Mouse (Mus musculus): ENCODE measurements around the gene Vil1. TPM values are rescaled to one million over a fixed set of nuclear protein-coding genes. Genes with fewer than 3 reads are reported as not detected.
"Not testable (repeated sequence)": the region's sequence is repeated elsewhere in the genome, so short reads cannot be mapped to it uniquely, and the experiment has no call there.

The Vil1 gene
- polyA plus RNA-seq, 1 experiment from 2014 or later = 5.9 TPM

GRCm38 (mm10) chr1:74395290-74395689 is 13.9 kb upstream of the Vil1 start:
- no peak for ATAC-seq (ENCODE audit: insufficient number of reproducible peaks, insufficient read depth, low FRiP score, low read depth)
- Histone ChIP-seq H3K27ac (ENCODE audit: low read length) (no peak overlapping the region), H3K4me2 (replicated peaks; ENCODE audit: low read depth, low read length) (no peak overlapping the region), H3K27me3 (ENCODE audit: control insufficient read depth, insufficient read depth, low read length) (no peaks in the 10 kb centered on the region), H3K36me3 (ENCODE audit: control insufficient read depth, insufficient read depth, low read length) (peaks cover 21% of the 10 kb centered on the region), H3K4me1 (ENCODE audit: control insufficient read depth, insufficient read depth, low read length) (peaks cover 20% of the 10 kb centered on the region; the same call in 1 of the 2 replicates), H3K9me3 (ENCODE audit: control insufficient read depth, low read depth, low read length) (no peaks in the 10 kb centered on the region), H3K9ac (replicated peaks; ENCODE audit: low read depth, low read length) (no peak overlapping the region), H3K4me3 (ENCODE audit: low read depth, low read length) (no peak overlapping the region)
- WGBS = 85% methylated on average over 13 of the region's 13 CpGs

GRCm38 (mm10) chr1:74396456-74397222 is 12.5 kb upstream of the Vil1 start:
- not testable (repeated sequence) for H3K27me3 ChIP-seq (ENCODE audit: control insufficient read depth, insufficient read depth, low read length); H3K9me3 ChIP-seq (ENCODE audit: control insufficient read depth, low read depth, low read length); ATAC-seq (ENCODE audit: insufficient number of reproducible peaks, insufficient read depth, low FRiP score, low read depth); H3K9ac ChIP-seq (replicated peaks; ENCODE audit: low read depth, low read length)
- peak overlapping the region; percentile 85 for H3K27ac ChIP-seq (ENCODE audit: low read length)
- peaks cover 14% of the 10 kb centered on the region; the same call in 1 of the 2 replicates for H3K4me1 ChIP-seq (ENCODE audit: control insufficient read depth, insufficient read depth, low read length)
- H3K4me2 ChIP-seq (replicated peaks; ENCODE audit: low read depth, low read length) = peak overlapping the region; percentile 75; the same call in 1 of the 2 replicates
- peak overlapping the region; percentile 35 for H3K4me3 ChIP-seq (ENCODE audit: low read depth, low read length)
- WGBS = 5% methylated on average over 11 of the region's 12 CpGs
- peaks cover 21% of the 10 kb centered on the region for H3K36me3 ChIP-seq (ENCODE audit: control insufficient read depth, insufficient read depth, low read length)

- Histone ChIP-seq H3K4me1 (ENCODE audit: control insufficient read depth, insufficient read depth, low read length) (peaks cover 13% of the 10 kb centered on the region; the same call in 1 of the 2 replicates), H3K4me2 (replicated peaks; ENCODE audit: low read depth, low read length) (peak overlapping the region; percentile 75), H3K36me3 (ENCODE audit: control insufficient read depth, insufficient read depth, low read length) (peaks cover 21% of the 10 kb centered on the region), H3K4me3 (ENCODE audit: low read depth, low read length) (peak overlapping the region; percentile 35), H3K9ac (replicated peaks; ENCODE audit: low read depth, low read length) (peak overlapping the region; percentile 45; the same call in 1 of the 2 replicates), H3K9me3 (ENCODE audit: control insufficient read depth, low read depth, low read length) (no peaks in the 10 kb centered on the region), H3K27ac (ENCODE audit: low read length) (peak overlapping the region; percentile 89), H3K27me3 (ENCODE audit: control insufficient read depth, insufficient read depth, low read length) (no peaks in the 10 kb centered on the region)
- WGBS = under 1% methylated on average over 41 of the region's 41 CpGs
- peak; percentile 92 for ATAC-seq (ENCODE audit: insufficient number of reproducible peaks, insufficient read depth, low FRiP score, low read depth)
These were observed 11.8 kb upstream of the Vil1 start for GRCm38 (mm10) chr1:74397268-74397918.

- Histone ChIP-seq H3K4me3 (ENCODE audit: low read depth, low read length) (peak overlapping the region; percentile 35), H3K9ac (replicated peaks; ENCODE audit: low read depth, low read length) (0 out of 2 replicates have a peak overlapping the region, but pooled peaks have one; percentile 45), H3K27ac (ENCODE audit: low read length) (peak overlapping the region; percentile 89), H3K36me3 (ENCODE audit: control insufficient read depth, insufficient read depth, low read length) (peaks cover 21% of the 10 kb centered on the region), H3K4me1 (ENCODE audit: control insufficient read depth, insufficient read depth, low read length) (peaks cover 7% of the 10 kb centered on the region; the same call in 1 of the 2 replicates), H3K9me3 (ENCODE audit: control insufficient read depth, low read depth, low read length) (no peaks in the 10 kb centered on the region), H3K4me2 (replicated peaks; ENCODE audit: low read depth, low read length) (peak overlapping the region; percentile 75), H3K27me3 (ENCODE audit: control insufficient read depth, insufficient read depth, low read length) (no peaks in the 10 kb centered on the region)
- WGBS = 4% methylated on average over 11 of the region's 11 CpGs
- ATAC-seq (ENCODE audit: insufficient number of reproducible peaks, insufficient read depth, low FRiP score, low read depth) = no peak
These were observed 11.2 kb upstream of the Vil1 start for GRCm38 (mm10) chr1:74397919-74398451.

- Histone ChIP-seq H3K4me1 (ENCODE audit: control insufficient read depth, insufficient read depth, low read length) (no peaks in the 10 kb centered on the region), H3K9ac (replicated peaks; ENCODE audit: low read depth, low read length) (no peak overlapping the region), H3K36me3 (ENCODE audit: control insufficient read depth, insufficient read depth, low read length) (no peaks in the 10 kb centered on the region), H3K27me3 (ENCODE audit: control insufficient read depth, insufficient read depth, low read length) (no peaks in the 10 kb centered on the region), H3K9me3 (ENCODE audit: control insufficient read depth, low read depth, low read length) (no peaks in the 10 kb centered on the region), H3K4me3 (ENCODE audit: low read depth, low read length) (no peak overlapping the region), H3K4me2 (replicated peaks; ENCODE audit: low read depth, low read length) (no peak overlapping the region), H3K27ac (ENCODE audit: low read length) (no peak overlapping the region)
- WGBS = 78% methylated on average over 3 of the region's 3 CpGs
- no peak for ATAC-seq (ENCODE audit: insufficient number of reproducible peaks, insufficient read depth, low FRiP score, low read depth)
These were observed 8.6 kb upstream of the Vil1 start for GRCm38 (mm10) chr1:74400531-74400930.

GRCm38 (mm10) chr1:74401015-74401702 is 8.0 kb upstream of the Vil1 start:
- Histone ChIP-seq H3K4me3 (ENCODE audit: low read depth, low read length) (no peak overlapping the region), H3K4me1 (ENCODE audit: control insufficient read depth, insufficient read depth, low read length) (no peaks in the 10 kb centered on the region), H3K27ac (ENCODE audit: low read length) (no peak overlapping the region), H3K27me3 (ENCODE audit: control insufficient read depth, insufficient read depth, low read length) (no peaks in the 10 kb centered on the region), H3K36me3 (ENCODE audit: control insufficient read depth, insufficient read depth, low read length) (no peaks in the 10 kb centered on the region), H3K9me3 (ENCODE audit: control insufficient read depth, low read depth, low read length) (no peaks in the 10 kb centered on the region), H3K4me2 (replicated peaks; ENCODE audit: low read depth, low read length) (no peak overlapping the region), H3K9ac (replicated peaks; ENCODE audit: low read depth, low read length) (no peak overlapping the region)
- 53% methylated on average over 16 of the region's 16 CpGs for whole genome bisulfite sequencing
- no peak for ATAC-seq (ENCODE audit: insufficient number of reproducible peaks, insufficient read depth, low FRiP score, low read depth)

GRCm38 (mm10) chr1:74404206-74404605 is 5.0 kb upstream of the Vil1 start:
- no peak for ATAC-seq (ENCODE audit: insufficient number of reproducible peaks, insufficient read depth, low FRiP score, low read depth)
- no peaks in the 10 kb centered on the region for H3K27me3 ChIP-seq (ENCODE audit: control insufficient read depth, insufficient read depth, low read length)
- 80% methylated on average over 4 of the region's 4 CpGs for WGBS
- no peak overlapping the region for H3K4me2 ChIP-seq (replicated peaks; ENCODE audit: low read depth, low read length)
- H3K9me3 ChIP-seq (ENCODE audit: control insufficient read depth, low read depth, low read length) = no peaks in the 10 kb centered on the region
- no peaks in the 10 kb centered on the region for H3K4me1 ChIP-seq (ENCODE audit: control insufficient read depth, insufficient read depth, low read length)
- no peak overlapping the region for H3K4me3 ChIP-seq (ENCODE audit: low read depth, low read length)
- H3K9ac ChIP-seq (replicated peaks; ENCODE audit: low read depth, low read length) = no peak overlapping the region
- no peaks in the 10 kb centered on the region for H3K36me3 ChIP-seq (ENCODE audit: control insufficient read depth, insufficient read depth, low read length)
- H3K27ac ChIP-seq (ENCODE audit: low read length) = no peak overlapping the region

GRCm38 (mm10) chr1:74411753-74412325 is 2.7 kb downstream of the Vil1 start:
- Histone ChIP-seq H3K4me3 (ENCODE audit: low read depth, low read length) (no peak overlapping the region), H3K27me3 (ENCODE audit: control insufficient read depth, insufficient read depth, low read length) (no peaks in the 10 kb centered on the region), H3K27ac (ENCODE audit: low read length) (no peak overlapping the region), H3K9me3 (ENCODE audit: control insufficient read depth, low read depth, low read length) (no peaks in the 10 kb centered on the region), H3K9ac (replicated peaks; ENCODE audit: low read depth, low read length) (no peak overlapping the region), H3K4me2 (replicated peaks; ENCODE audit: low read depth, low read length) (no peak overlapping the region), H3K4me1 (ENCODE audit: control insufficient read depth, insufficient read depth, low read length) (no peaks in the 10 kb centered on the region), H3K36me3 (ENCODE audit: control insufficient read depth, insufficient read depth, low read length) (no peaks in the 10 kb centered on the region)
- ATAC-seq (ENCODE audit: insufficient number of reproducible peaks, insufficient read depth, low FRiP score, low read depth) = no peak
- 34% methylated on average over 2 of the region's 2 CpGs for WGBS
